In genomic region chr6:121245127-121246036, GRCm38 (mm10) we compare ENCODE assay signal across 8 mouse cellular contexts. TPM values are rescaled to one million over a fixed set of nuclear protein-coding genes. Genes with fewer than 3 reads are reported as not detected.
DNase-seq lines count a peak whose midpoint lies in the region; ATAC-seq and TF ChIP-seq lines count a peak whose summit lies in the region.

Usp18 (plus strand) TSS chr6:121245906.

- no peaks in the 10 kb centered on the region for H3K79me2 ChIP-seq in heart, adult 2 months (replicated peaks; ENCODE audit: control insufficient read depth, insufficient read depth, low read length)

- WGBS in embryonic facial prominence, embryonic 13.5 days = 8% methylated on average over 35 of the region's 35 CpGs
- 3% methylated on average over 35 of the region's 35 CpGs for WGBS in heart, adult 2 months
- WGBS in limb, embryonic 12.5 days = 9% methylated on average over 35 of the region's 35 CpGs
- 12% methylated on average over 35 of the region's 35 CpGs for WGBS in midbrain, embryonic 14.5 days

- no peaks in the 10 kb centered on the region for H3K36me3 ChIP-seq in embryonic facial prominence, embryonic 13.5 days
- no peaks in the 10 kb centered on the region; the same call in 1 of the 2 replicates for H3K36me3 ChIP-seq in heart, adult 2 months (ENCODE audit: control insufficient read depth, insufficient read depth, low read length)
- H3K36me3 ChIP-seq in limb, embryonic 12.5 days = no peaks in the 10 kb centered on the region
- no peaks in the 10 kb centered on the region for H3K36me3 ChIP-seq in midbrain, embryonic 14.5 days (ENCODE audit: control insufficient read depth, insufficient read depth, low read length)

- DNase-seq in 416B (ENCODE audit: low read depth) = peak; percentile 94
- peak; percentile 71 to 85 for DNase-seq in adrenal gland, postnatal 4 days (ENCODE audit: low spot score in 2 of 2)
- peak; percentile 93 to 94 for DNase-seq in heart, adult 2 months
- peak; percentile 92 to 94 for DNase-seq in kidney, adult 8-10 months
- DNase-seq in midbrain, embryonic 14.5 days = peak; percentile 84
- peak; percentile 82 for DNase-seq in spleen, adult 12 weeks (ENCODE audit: low spot score)

- TF ChIP-seq EP300 in heart, adult 2 months (IDR thresholded peaks at IDR 0.05; ENCODE audit: insufficient read depth, low read depth, low read length) = peak; percentile 67; the same call in 1 of the 2 replicates

- TF ChIP-seq POLR2A in heart, adult 2 months (IDR thresholded peaks at IDR 0.05; ENCODE audit: insufficient read depth, low read depth, low read length) = peak; percentile 96

- H3K4me2 ChIP-seq in embryonic facial prominence, embryonic 13.5 days = peak within 1 kb of the TSS; percentile 67
- peak within 1 kb of the TSS; percentile 71 for H3K4me2 ChIP-seq in limb, embryonic 12.5 days
- H3K4me2 ChIP-seq in midbrain, embryonic 14.5 days (ENCODE audit: low read length) = peak within 1 kb of the TSS; percentile 79

- H3K4me1 ChIP-seq in embryonic facial prominence, embryonic 13.5 days = peaks cover 4% of the 10 kb centered on the region; the same call in 1 of the 2 replicates
- no peaks in the 10 kb centered on the region for H3K4me1 ChIP-seq in heart, adult 2 months (ENCODE audit: control insufficient read depth, insufficient read depth, low read length)
- no peaks in the 10 kb centered on the region for H3K4me1 ChIP-seq in limb, embryonic 12.5 days (replicated peaks)
- H3K4me1 ChIP-seq in midbrain, embryonic 14.5 days (ENCODE audit: control insufficient read depth, insufficient read depth, low read length) = 0 out of 2 replicates have a peak, but pooled peaks cover 5% of the 10 kb centered on the region

- no peak for TF ChIP-seq CTCF in heart, adult 2 months (IDR thresholded peaks at IDR 0.05)

- intact Hi-C loops in heart, adult 2 months (cut with DNase I) = loop anchor here (5.0 kb wide), 1 partner anchor 58 kb away; no protein-coding TSS in a partner anchor

- H3K27me3 ChIP-seq in embryonic facial prominence, embryonic 13.5 days = peaks cover 27% of the 10 kb centered on the region
- H3K27me3 ChIP-seq in heart, adult 2 months (ENCODE audit: control insufficient read depth, insufficient read depth, low read length) = no peaks in the 10 kb centered on the region
- H3K27me3 ChIP-seq in limb, embryonic 12.5 days = peaks cover 29% of the 10 kb centered on the region
- H3K27me3 ChIP-seq in midbrain, embryonic 14.5 days (ENCODE audit: control insufficient read depth, insufficient read depth, low read length) = no peaks in the 10 kb centered on the region

- ATAC-seq in embryonic facial prominence, embryonic 13.5 days (ENCODE audit: insufficient number of reproducible peaks, insufficient read depth, low FRiP score, low TSS enrichment, low read depth) = peak; percentile 84
- peak; percentile 86 for ATAC-seq in limb, embryonic 12.5 days (ENCODE audit: insufficient number of reproducible peaks, insufficient read depth, low FRiP score, low TSS enrichment, low read depth)
- ATAC-seq in midbrain, embryonic 14.5 days (ENCODE audit: low FRiP score, low TSS enrichment) = peak; percentile 87

- H3K4me3 ChIP-seq in embryonic facial prominence, embryonic 13.5 days = peak within 1 kb of the TSS; percentile 64
- peak within 1 kb of the TSS; percentile 74 for H3K4me3 ChIP-seq in heart, adult 2 months
- peak within 1 kb of the TSS; percentile 49 for H3K4me3 ChIP-seq in limb, embryonic 12.5 days (replicated peaks)
- H3K4me3 ChIP-seq in midbrain, embryonic 14.5 days (replicated peaks; ENCODE audit: low read depth, low read length) = peak within 1 kb of the TSS; percentile 43

- H3K27ac ChIP-seq in embryonic facial prominence, embryonic 13.5 days = no peak within 1 kb of the TSS
- H3K27ac ChIP-seq in heart, adult 2 months = peak within 1 kb of the TSS; percentile 89
- no peak within 1 kb of the TSS for H3K27ac ChIP-seq in limb, embryonic 12.5 days
- no peak within 1 kb of the TSS for H3K27ac ChIP-seq in midbrain, embryonic 14.5 days (replicated peaks; ENCODE audit: low read depth, low read length)

- H3K9ac ChIP-seq in embryonic facial prominence, embryonic 13.5 days = peak within 1 kb of the TSS; percentile 72
- peak within 1 kb of the TSS; percentile 79 for H3K9ac ChIP-seq in heart, adult 2 months (ENCODE audit: low read depth, low read length)
- peak within 1 kb of the TSS; percentile 51 for H3K9ac ChIP-seq in limb, embryonic 12.5 days (replicated peaks)
- peak within 1 kb of the TSS; percentile 48; the same call in 1 of the 2 replicates for H3K9ac ChIP-seq in midbrain, embryonic 14.5 days (replicated peaks; ENCODE audit: low read length)

- H3K9me3 ChIP-seq in embryonic facial prominence, embryonic 13.5 days = no peaks in the 10 kb centered on the region
- H3K9me3 ChIP-seq in limb, embryonic 12.5 days = no peaks in the 10 kb centered on the region
- H3K9me3 ChIP-seq in midbrain, embryonic 14.5 days (ENCODE audit: control insufficient read depth, low read length) = no peaks in the 10 kb centered on the region

RNA-seq across cellular contexts. Expression of gene Usp18, which starts in this region (rescaled TPM):
- total RNA-seq in adrenal gland, postnatal 4 days (2021) = 1 to 10 TPM in 1 of 2 experiments, under 1 TPM in 1; 0.98 to 2.3 TPM
- 1.6 and 1.8 TPM in 2 replicates for polyA plus RNA-seq in embryonic facial prominence, embryonic 13.5 days (2015; fragmentation: Nextera tagmentation; extraction: Ambion mirVana)
- total RNA-seq in heart, adult 2 months (2021) = 1 to 10 TPM; 1.3 to 1.5 TPM
- polyA plus RNA-seq in heart, adult 2 months (2012; rRNA removed) = 3.9 and 5.7 TPM in 2 replicates
- 0.74 and 0.81 TPM in 2 replicates for polyA plus RNA-seq in limb, embryonic 12.5 days (2016; fragmentation: Nextera tagmentation; extraction: Ambion mirVana)
- polyA plus RNA-seq in midbrain, embryonic 14.5 days (2014; fragmentation: Nextera tagmentation; extraction: Ambion mirVana) = 0.65 and 6.2 TPM in 2 replicates

Comparison
In these comparisons a context has a peak if more than half of its experiments do, and no peak if none do; other contexts are left out.
1. Peak in ATAC-seq, H3K4me3 ChIP-seq, H3K9ac ChIP-seq and H3K4me2 ChIP-seq in limb, embryonic 12.5 days; RNA of the gene not detected or under 1 TPM.